In the genomic region with DNA sequence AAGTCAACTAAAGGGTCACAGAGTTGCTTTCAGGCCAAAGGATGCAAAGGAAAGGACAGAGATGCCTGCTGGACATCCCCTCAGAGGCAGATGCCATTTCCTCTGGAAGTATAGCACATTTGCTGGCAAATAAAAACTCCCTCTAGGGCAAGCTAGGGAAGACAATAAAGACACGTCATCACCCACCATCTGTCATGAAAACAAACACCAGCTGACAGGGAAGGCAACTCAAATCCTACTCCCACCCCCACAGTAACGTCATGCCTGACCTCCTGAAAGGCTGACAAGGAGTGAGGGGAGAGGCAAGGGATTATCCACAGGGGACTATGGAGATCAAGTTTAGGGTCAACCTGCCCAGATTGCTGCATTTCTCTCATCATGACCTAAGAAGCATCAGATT, we compare ENCODE assay signal across 14 mouse cellular contexts. TPM values are rescaled to one million over a fixed set of nuclear protein-coding genes. Genes with fewer than 3 reads are reported as not detected.
DNase-seq lines count a peak whose midpoint lies in the region; ATAC-seq lines count a peak whose summit lies in the region.
"Had no signal": no experiment of that assay in that cellular context is flagged by ENCODE, and none has a peak within 500 bp of the region (broad histone marks: within the 10 kb centered on the region; RNA-seq: fewer than 3 reads in every experiment).

No protein-coding gene starts in this region.

- no peaks in the 10 kb centered on the region for H3K27me3 ChIP-seq in neural tube, embryonic 12.5 days (replicated peaks)
- H3K27me3 ChIP-seq in neural tube, embryonic 15.5 days (replicated peaks), result no peaks in the 10 kb centered on the region
- no peaks in the 10 kb centered on the region for H3K27me3 ChIP-seq in embryonic facial prominence, embryonic 14.5 days (replicated peaks; ENCODE audit: control insufficient read depth, insufficient read depth, low read length)
- no peaks in the 10 kb centered on the region for H3K27me3 ChIP-seq in kidney, embryonic 16.5 days (ENCODE audit: insufficient read depth, low read length)
- no peaks in the 10 kb centered on the region for H3K27me3 ChIP-seq in heart, embryonic 11.5 days (ENCODE audit: control insufficient read depth, insufficient read depth, low read length)

- no peak overlapping the region for H3K27ac ChIP-seq in neural tube, embryonic 12.5 days
- no peak overlapping the region for H3K27ac ChIP-seq in neural tube, embryonic 15.5 days (replicated peaks)
- no peak overlapping the region for H3K27ac ChIP-seq in embryonic facial prominence, embryonic 14.5 days (replicated peaks; ENCODE audit: low read depth, low read length)
- no peak overlapping the region for H3K27ac ChIP-seq in kidney, embryonic 16.5 days (ENCODE audit: low read length)
- no peak overlapping the region for H3K27ac ChIP-seq in heart, embryonic 11.5 days (ENCODE audit: low read depth, low read length)
- H3K27ac ChIP-seq: macrophage had no signal

- peak; percentile 58 for DNase-seq in embryonic facial prominence, embryonic 14.5 days (ENCODE audit: low spot score)
- peak; percentile 21 to 43 for DNase-seq in layer of hippocampus, adult 8-10 months (ENCODE audit: low spot score in 2 of 2)
- DNase-seq in lung, postnatal 14 days, result no peak
- no peak for DNase-seq in left cerebral cortex, adult 9 months (ENCODE audit: low spot score in 2 of 2)
- DNase-seq: heart, postnatal 36 days; kidney, postnatal 14 days; thymus, postnatal 25 days had no signal

- peak; percentile 76; the same call in 1 of the 2 replicates for ATAC-seq in neural tube, embryonic 12.5 days (ENCODE audit: low FRiP score, low read depth)
- ATAC-seq in neural tube, embryonic 15.5 days (ENCODE audit: low FRiP score), result no peak
- peak; percentile 63; the same call in 1 of the 2 replicates for ATAC-seq in embryonic facial prominence, embryonic 14.5 days (ENCODE audit: low read depth)
- ATAC-seq in kidney, embryonic 16.5 days (ENCODE audit: low FRiP score, low TSS enrichment), result no peak
- no peak for ATAC-seq in heart, embryonic 11.5 days (replicated peaks; ENCODE audit: insufficient number of reproducible peaks, low FRiP score, low TSS enrichment)

- H3K4me1 ChIP-seq in neural tube, embryonic 12.5 days, result peaks cover 5% of the 10 kb centered on the region; the same call in 1 of the 2 replicates
- no peaks in the 10 kb centered on the region for H3K4me1 ChIP-seq in neural tube, embryonic 15.5 days
- H3K4me1 ChIP-seq in embryonic facial prominence, embryonic 14.5 days (ENCODE audit: control insufficient read depth, insufficient read depth, low read length), result no peaks in the 10 kb centered on the region
- H3K4me1 ChIP-seq in kidney, embryonic 16.5 days (ENCODE audit: insufficient read depth, low read length), result no peaks in the 10 kb centered on the region
- no peaks in the 10 kb centered on the region for H3K4me1 ChIP-seq in heart, embryonic 11.5 days (ENCODE audit: control insufficient read depth, insufficient read depth, low read length)

- no peak overlapping the region for H3K4me3 ChIP-seq in neural tube, embryonic 12.5 days
- no peak overlapping the region for H3K4me3 ChIP-seq in neural tube, embryonic 15.5 days (replicated peaks)
- H3K4me3 ChIP-seq in embryonic facial prominence, embryonic 14.5 days (ENCODE audit: low read depth, low read length), result no peak overlapping the region
- H3K4me3 ChIP-seq in kidney, embryonic 16.5 days (ENCODE audit: low read length), result no peak overlapping the region
- H3K4me3 ChIP-seq in heart, embryonic 11.5 days (ENCODE audit: low read depth, low read length), result no peak overlapping the region

- 0% methylated on average over 2 of the region's 2 CpGs for WGBS in neural tube, embryonic 12.5 days
- WGBS in neural tube, embryonic 15.5 days, result 7% methylated on average over 2 of the region's 2 CpGs
- 5% methylated on average over 2 of the region's 2 CpGs for WGBS in embryonic facial prominence, embryonic 14.5 days
- 0% methylated on average over 2 of the region's 2 CpGs for WGBS in kidney, embryonic 16.5 days
- 5% methylated on average over 2 of the region's 2 CpGs for WGBS in heart, embryonic 11.5 days (ENCODE audit: insufficient replicate concordance)

- H3K4me2 ChIP-seq in neural tube, embryonic 12.5 days (replicated peaks), result no peak overlapping the region
- no peak overlapping the region for H3K4me2 ChIP-seq in neural tube, embryonic 15.5 days
- no peak overlapping the region for H3K4me2 ChIP-seq in embryonic facial prominence, embryonic 14.5 days (ENCODE audit: low read depth, low read length)
- H3K4me2 ChIP-seq in kidney, embryonic 16.5 days (replicated peaks; ENCODE audit: low read depth, low read length), result no peak overlapping the region
- H3K4me2 ChIP-seq in heart, embryonic 11.5 days, result no peak overlapping the region

- no peak overlapping the region for H3K9ac ChIP-seq in neural tube, embryonic 12.5 days
- no peak overlapping the region for H3K9ac ChIP-seq in neural tube, embryonic 15.5 days (replicated peaks)
- H3K9ac ChIP-seq in embryonic facial prominence, embryonic 14.5 days (ENCODE audit: low read depth, low read length), result no peak overlapping the region
- H3K9ac ChIP-seq in kidney, embryonic 16.5 days (replicated peaks; ENCODE audit: low read length), result no peak overlapping the region
- no peak overlapping the region for H3K9ac ChIP-seq in heart, embryonic 11.5 days (ENCODE audit: low read depth, low read length)

- no peaks in the 10 kb centered on the region for H3K9me3 ChIP-seq in neural tube, embryonic 12.5 days
- H3K9me3 ChIP-seq in neural tube, embryonic 15.5 days (replicated peaks), result no peaks in the 10 kb centered on the region
- H3K9me3 ChIP-seq in embryonic facial prominence, embryonic 14.5 days (ENCODE audit: control insufficient read depth, low read length), result no peaks in the 10 kb centered on the region
- no peaks in the 10 kb centered on the region for H3K9me3 ChIP-seq in kidney, embryonic 16.5 days (ENCODE audit: low read length)
- H3K9me3 ChIP-seq in heart, embryonic 11.5 days (replicated peaks; ENCODE audit: control insufficient read depth, low read length), result no peaks in the 10 kb centered on the region

- no peaks in the 10 kb centered on the region for H3K36me3 ChIP-seq in neural tube, embryonic 12.5 days
- H3K36me3 ChIP-seq in neural tube, embryonic 15.5 days, result no peaks in the 10 kb centered on the region
- no peaks in the 10 kb centered on the region for H3K36me3 ChIP-seq in embryonic facial prominence, embryonic 14.5 days (ENCODE audit: control insufficient read depth, insufficient read depth, low read length)
- no peaks in the 10 kb centered on the region for H3K36me3 ChIP-seq in kidney, embryonic 16.5 days (ENCODE audit: insufficient read depth, low read length)
- H3K36me3 ChIP-seq in heart, embryonic 11.5 days (ENCODE audit: control insufficient read depth, insufficient read depth, low read length), result no peaks in the 10 kb centered on the region

RNA-seq across cellular contexts. Expression of gene Olfr827, which starts 30.1 kb away (rescaled TPM):
- not detected in 2 replicates for polyA plus RNA-seq in neural tube, embryonic 12.5 days (2016; fragmentation: Nextera tagmentation; extraction: Ambion mirVana)
- not detected in 2 replicates for polyA plus RNA-seq in neural tube, embryonic 15.5 days (2015; fragmentation: Nextera tagmentation; extraction: Ambion mirVana)
- not detected in 2 replicates for polyA plus RNA-seq in embryonic facial prominence, embryonic 14.5 days (2014; fragmentation: Nextera tagmentation; extraction: Ambion mirVana)
- not detected for total RNA-seq in layer of hippocampus, adult 8-10 months (2022)
- not detected in 2 replicates for polyA plus RNA-seq in kidney, embryonic 16.5 days (2015; fragmentation: Nextera tagmentation; extraction: Ambion mirVana)
- not detected in 2 replicates for polyA plus RNA-seq in heart, embryonic 11.5 days (2014; fragmentation: Nextera tagmentation; extraction: Ambion mirVana)
- total RNA-seq: common myeloid progenitor, adult 5-6 weeks; heart, postnatal 36 days; liver, adult 2 months had no signal
- polyA plus RNA-seq: liver, adult 2 months; macrophage had no signal

RNA-seq across cellular contexts. Expression of gene Neurod4, which starts 35.8 kb away (rescaled TPM):
- polyA plus RNA-seq in neural tube, embryonic 12.5 days (2016; fragmentation: Nextera tagmentation; extraction: Ambion mirVana), result 24.2 and 27.6 TPM in 2 replicates
- polyA plus RNA-seq in neural tube, embryonic 15.5 days (2015; fragmentation: Nextera tagmentation; extraction: Ambion mirVana), result 0.31 and 0.37 TPM in 2 replicates
- 0.09 and 0.22 TPM in 2 replicates for polyA plus RNA-seq in embryonic facial prominence, embryonic 14.5 days (2014; fragmentation: Nextera tagmentation; extraction: Ambion mirVana)
- under 1 TPM in 2 of 4 experiments, not detected in 2; 0.22 to 0.32 TPM for total RNA-seq in layer of hippocampus, adult 8-10 months (2022)
- not detected in 2 replicates for polyA plus RNA-seq in kidney, embryonic 16.5 days (2015; fragmentation: Nextera tagmentation; extraction: Ambion mirVana)
- polyA plus RNA-seq in heart, embryonic 11.5 days (2014; fragmentation: Nextera tagmentation; extraction: Ambion mirVana), result not detected in 2 replicates
- total RNA-seq: common myeloid progenitor, adult 5-6 weeks; heart, postnatal 36 days; liver, adult 2 months had no signal
- polyA plus RNA-seq: liver, adult 2 months; macrophage had no signal

Comparison
In these comparisons a context has a peak if more than half of its experiments do, and no peak if none do; other contexts are left out.
1. ATAC-seq: peak in neural tube, embryonic 12.5 days (single experiment) and embryonic facial prominence, embryonic 14.5 days (single experiment); none in neural tube, embryonic 15.5 days (single experiment), kidney, embryonic 16.5 days (single experiment) and heart, embryonic 11.5 days (single experiment).
2. RNA of gene Neurod4, which starts 35.8 kb away (polyA plus RNA-seq): 24.2 to 27.6 TPM in neural tube, embryonic 12.5 days; 0.31 to 0.37 TPM in neural tube, embryonic 15.5 days, 0.09 to 0.22 TPM in embryonic facial prominence, embryonic 14.5 days, not detected in heart, embryonic 11.5 days and not detected in kidney, embryonic 16.5 days; every median in the first group is over 10 times any median in the second.
3. DNase-seq: peak in embryonic facial prominence, embryonic 14.5 days (single experiment) and layer of hippocampus, adult 8-10 months (2 of 2); none in lung, postnatal 14 days (single experiment) and left cerebral cortex, adult 9 months (0 of 2).